Mouse (Mus musculus) ES-E14 (cell line): ENCODE measurements around the gene Kntc1. TPM values are rescaled to one million over a fixed set of nuclear protein-coding genes. Genes with fewer than 3 reads are reported as not detected.

Source experiments
- DNase-seq: peaks from one replicate; pipeline ENCODE4 v3.0.0-alpha.2; 2013; ENCODE audit warnings: low read depth, low spot score
- H3K27ac ChIP-seq: 2 replicates; pipeline ENCODE4 v1.5.1; 2012; ENCODE audit warnings: low read depth, mild to moderate bottlenecking, low read length, moderate library complexity, mixed read lengths; ENCODE audit not compliant: poor library complexity, insufficient read depth, severe bottlenecking
- H3K36me3 ChIP-seq: 2 replicates; pipeline ENCODE4 v1.6.1; 2012; ENCODE audit warnings: mild to moderate bottlenecking, low read length, moderate library complexity, mixed read lengths; ENCODE audit not compliant: control insufficient read depth, poor library complexity, insufficient read depth, severe bottlenecking
- H3K4me1 ChIP-seq, 2 experiments: fragments of 150-350 bp in 1 of 2; sonication (generic) in 1 of 2; 2 replicates each; pipeline ENCODE4 v1.6.1; 2012; ENCODE audit warnings: low read length in 2 of 2, mild to moderate bottlenecking in 1 of 2, mixed read lengths in 1 of 2; ENCODE audit not compliant: control insufficient read depth in 2 of 2, insufficient read depth in 2 of 2, poor library complexity in 1 of 2
- H3K4me3 ChIP-seq, 2 experiments: fragments of 150-350 bp in 1 of 2; sonication (generic) in 1 of 2; 2 replicates each; pipeline ENCODE4 v1.5.1; 2012; ENCODE audit warnings: low read length in 2 of 2, low read depth in 1 of 2, mild to moderate bottlenecking in 1 of 2, mixed read lengths in 1 of 2; ENCODE audit not compliant: insufficient read depth in 1 of 2, poor library complexity in 1 of 2, severe bottlenecking in 1 of 2
- H3K9ac ChIP-seq: 2 replicates; pipeline ENCODE4 v1.6.1; 2012; ENCODE audit warnings: low read depth, mild to moderate bottlenecking, low read length, mixed read lengths; ENCODE audit not compliant: poor library complexity, insufficient read depth, severe bottlenecking
- H3K9me3 ChIP-seq: fragments of 150-350 bp; sonication (generic); 2 replicates; pipeline ENCODE4 v1.6.1; 2012; ENCODE audit warnings: low read depth, mild to moderate bottlenecking, low read length; ENCODE audit not compliant: control insufficient read depth, insufficient read depth
- CHD2 ChIP-seq: IDR thresholded peaks from 2 replicates; pipeline ENCODE4 v1.6.1; 2014; ENCODE audit warnings: mild to moderate bottlenecking, low read depth, low read length, inconsistent platforms
- HCFC1 ChIP-seq: IDR thresholded peaks from 2 replicates; pipeline ENCODE4 v1.6.1; 2012; ENCODE audit warnings: low read length, inconsistent platforms, borderline replicate concordance; ENCODE audit not compliant: insufficient read depth
- MAFK ChIP-seq: IDR thresholded peaks from 2 replicates; pipeline ENCODE4 v1.6.1; 2014; ENCODE audit warnings: mild to moderate bottlenecking, low read depth, low read length, inconsistent platforms; ENCODE audit not compliant: insufficient read depth
- ZC3H11A ChIP-seq: IDR thresholded peaks from 2 replicates; pipeline ENCODE4 v1.6.1; 2012; ENCODE audit warnings: low read depth, mild to moderate bottlenecking, inconsistent platforms, low read length, borderline replicate concordance
- ZNF384 ChIP-seq: IDR thresholded peaks from 2 replicates; pipeline ENCODE4 v1.6.1; 2012; ENCODE audit warnings: low read depth, low read length, inconsistent platforms
- in situ Hi-C, 2 experiments: fragments of 600-800 bp; cut with MboI; formaldehyde crosslinking; loops; one replicate each; pipeline ENCODE4 v1.15.1; 2025; ENCODE audit warnings: low sequenced_read_pairs in 2 of 2, inconsistent platforms in 1 of 2; ENCODE audit not compliant: unreplicated experiment in 2 of 2
- total RNA-seq: library from RNA; depleted of rRNA; stranded (reverse); fragments of 300-350 nt; gene quantifications from 2 replicates; pipeline ENCODE4 v1.2.3, GENCODE M21; 2012; rRNA removed

Kntc1 gene
- total RNA-seq, 1 experiment: 71.3 TPM

- H3K36me3 ChIP-seq: no peaks in the 10 kb centered on the region
- no peak for DNase-seq
- H3K27ac ChIP-seq: no peak overlapping the region
- H3K4me1 ChIP-seq: no peaks in the 10 kb centered on the region
- H3K4me3 ChIP-seq: no peak overlapping the region
- H3K9me3 ChIP-seq: no peaks in the 10 kb centered on the region
- in situ Hi-C loops: no loop called here
- TF ChIP-seq MAFK (no peak), ZNF384 (no peak), CHD2 (no peak), HCFC1 (no peak), ZC3H11A (no peak)
- H3K9ac ChIP-seq: no peak overlapping the region
These were observed 120.1 kb downstream of the Kntc1 start for GRCm38 (mm10) chr5:123869615-123870014.

Other genes starting within 250 kb of the Kntc1 start
- 1.2 TPM in 2 replicates for gene B3gnt4, start 239.3 kb upstream of the Kntc1 start, total RNA-seq
- gene Diablo, start 225.5 kb upstream of the Kntc1 start, total RNA-seq: 54.1 and 57.9 TPM in 2 replicates
- 0.94 and 1.2 TPM in 2 replicates for gene Gm49027, start 224.2 kb upstream of the Kntc1 start, total RNA-seq
- 23.0 and 24.3 TPM in 2 replicates for gene Vps33a, start 176.7 kb upstream of the Kntc1 start, total RNA-seq
- gene Clip1, start 65.1 kb upstream of the Kntc1 start, total RNA-seq: 10.3 and 11.8 TPM in 2 replicates
- 33.0 and 35.2 TPM in 2 replicates for gene Zcchc8, start 28.6 kb upstream of the Kntc1 start, total RNA-seq
- 93.2 and 106 TPM in 2 replicates for gene Rsrc2, start 302 bp upstream of the Kntc1 start, total RNA-seq
- not detected in 2 replicates for gene Hcar2, start 115.8 kb downstream of the Kntc1 start, total RNA-seq
- gene Hcar1, start 130.3 kb downstream of the Kntc1 start, total RNA-seq: not detected in 2 replicates
- gene Denr, start 157.5 kb downstream of the Kntc1 start, total RNA-seq: 59.5 and 78.2 TPM in 2 replicates
- gene Gm43518, start 177.7 kb downstream of the Kntc1 start, total RNA-seq: 1.3 TPM in 1 of 2 replicates, not detected in the other
- gene Ccdc62, start 181.0 kb downstream of the Kntc1 start, total RNA-seq: 5.3 and 6.3 TPM in 2 replicates
- gene Hip1r, start 223.9 kb downstream of the Kntc1 start, total RNA-seq: 9.7 and 20.8 TPM in 2 replicates